Mouse (Mus musculus) erythroblast, adult 5-6 weeks (primary cell): ENCODE results near the gene Aadacl4. TPM values are rescaled to one million over a fixed set of nuclear protein-coding genes. Genes with fewer than 3 reads are reported as not detected.
A peak's percentile ranks its signal among the peaks of the same experiment; 100 is the strongest.

Experiments used
- ATAC-seq: replicated peaks from 2 replicates; pipeline ENCODE4 v1.8.0; 2016; ENCODE audit warnings: moderate number of reproducible peaks, mild to moderate bottlenecking, moderate TSS enrichment, inconsistent platforms; ENCODE audit not compliant: poor library complexity, low FRiP score, severe bottlenecking
- total RNA-seq, 2 experiments: library from RNA; stranded (forward) in 1 of 2; stranded (reverse) in 1 of 2; fragments of 150-400 nt in 1 of 2; fragments of 200-764, 138-1000 nt in 1 of 2; gene quantifications; 2 replicates each; pipeline versions ENCODE4 v1.2.3 to v1.2.4; 2015 to 2017; ENCODE audit warnings: low replicate concordance in 2 of 2

The Aadacl4 gene
- total RNA-seq (2015; ENCODE audit: low replicate concordance), result not detected in 2 replicates
- not detected in 2 replicates for total RNA-seq (2017; ENCODE audit: low replicate concordance)

GRCm38 (mm10) chr4:144613407-144613806 is at the start of gene Aadacl4:
Aadacl4 (plus strand) TSS chr4:144613707.
- ATAC-seq, result no peak

- ATAC-seq, result no peak
Observed at GRCm38 (mm10) chr4:144565034-144565433, 48.5 kb upstream of the Aadacl4 start, which contains the start of gene Gm13124. Gm13124 (minus strand) TSS chr4:144565134.

GRCm38 (mm10) chr4:144567752-144568151 is 45.8 kb upstream of the Aadacl4 start:
- no peak for ATAC-seq

- ATAC-seq, result peak; percentile 97
Observed at GRCm38 (mm10) chr4:144586207-144586606, 27.3 kb upstream of the Aadacl4 start.

- no peak for ATAC-seq
Observed at GRCm38 (mm10) chr4:144592790-144593189, 20.7 kb upstream of the Aadacl4 start.

GRCm38 (mm10) chr4:144614586-144614985 is 1.1 kb downstream of the Aadacl4 start:
- ATAC-seq, result no peak

- no peak for ATAC-seq
Observed at GRCm38 (mm10) chr4:144638263-144638662, 24.8 kb downstream of the Aadacl4 start.

Other genes starting within 250 kb of the Aadacl4 start
- not detected in 2 replicates for gene Pramef20, start 235.8 kb upstream of the Aadacl4 start, total RNA-seq (2015; ENCODE audit: low replicate concordance)
- not detected in 2 replicates for gene Pramef20, start 235.8 kb upstream of the Aadacl4 start, total RNA-seq (2017; ENCODE audit: low replicate concordance)
- not detected in 2 replicates for gene Pramef12, start 205.2 kb upstream of the Aadacl4 start, total RNA-seq (2015; ENCODE audit: low replicate concordance)
- gene Pramef12, start 205.2 kb upstream of the Aadacl4 start, total RNA-seq (2017; ENCODE audit: low replicate concordance), result not detected in 2 replicates
- gene 1700012P22Rik, start 174.9 kb upstream of the Aadacl4 start, total RNA-seq (2015; ENCODE audit: low replicate concordance), result not detected in 2 replicates
- not detected in 2 replicates for gene 1700012P22Rik, start 174.9 kb upstream of the Aadacl4 start, total RNA-seq (2017; ENCODE audit: low replicate concordance)
- gene Gm9944, start 160.4 kb upstream of the Aadacl4 start, total RNA-seq (2015; ENCODE audit: low replicate concordance), result not detected in 2 replicates
- gene Gm9944, start 160.4 kb upstream of the Aadacl4 start, total RNA-seq (2017; ENCODE audit: low replicate concordance), result not detected in 2 replicates
- gene Aadacl3, start 150.0 kb upstream of the Aadacl4 start, total RNA-seq (2015; ENCODE audit: low replicate concordance), result not detected in 2 replicates
- not detected in 2 replicates for gene Aadacl3, start 150.0 kb upstream of the Aadacl4 start, total RNA-seq (2017; ENCODE audit: low replicate concordance)
- not detected in 2 replicates for gene 9430007A20Rik, start 93.9 kb upstream of the Aadacl4 start, total RNA-seq (2015; ENCODE audit: low replicate concordance)
- not detected in 2 replicates for gene 9430007A20Rik, start 93.9 kb upstream of the Aadacl4 start, total RNA-seq (2017; ENCODE audit: low replicate concordance)
- gene Gm13124, start 48.6 kb upstream of the Aadacl4 start, total RNA-seq (2015; ENCODE audit: low replicate concordance), result not detected in 2 replicates
- not detected in 2 replicates for gene Gm13124, start 48.6 kb upstream of the Aadacl4 start, total RNA-seq (2017; ENCODE audit: low replicate concordance)
- gene Gm436, start 72.7 kb downstream of the Aadacl4 start, total RNA-seq (2015; ENCODE audit: low replicate concordance), result not detected in 2 replicates
- not detected in 2 replicates for gene Gm436, start 72.7 kb downstream of the Aadacl4 start, total RNA-seq (2017; ENCODE audit: low replicate concordance)
- gene Gm13178, start 107.7 kb downstream of the Aadacl4 start, total RNA-seq (2015; ENCODE audit: low replicate concordance), result not detected in 2 replicates
- gene Gm13178, start 107.7 kb downstream of the Aadacl4 start, total RNA-seq (2017; ENCODE audit: low replicate concordance), result not detected in 2 replicates
- gene Gm438, start 172.9 kb downstream of the Aadacl4 start, total RNA-seq (2015; ENCODE audit: low replicate concordance), result not detected in 2 replicates
- not detected in 2 replicates for gene Gm438, start 172.9 kb downstream of the Aadacl4 start, total RNA-seq (2017; ENCODE audit: low replicate concordance)